Mouse (Mus musculus): ENCODE measurements around the gene Slc7a14.
A peak's percentile ranks its signal among the peaks of the same experiment; 100 is the strongest.

Slc7a14 gene

GRCm38 (mm10) chr3:31208046-31208445 lies 102.1 kb downstream of the Slc7a14 start:
- DNase-seq, result no peak

DNA sequence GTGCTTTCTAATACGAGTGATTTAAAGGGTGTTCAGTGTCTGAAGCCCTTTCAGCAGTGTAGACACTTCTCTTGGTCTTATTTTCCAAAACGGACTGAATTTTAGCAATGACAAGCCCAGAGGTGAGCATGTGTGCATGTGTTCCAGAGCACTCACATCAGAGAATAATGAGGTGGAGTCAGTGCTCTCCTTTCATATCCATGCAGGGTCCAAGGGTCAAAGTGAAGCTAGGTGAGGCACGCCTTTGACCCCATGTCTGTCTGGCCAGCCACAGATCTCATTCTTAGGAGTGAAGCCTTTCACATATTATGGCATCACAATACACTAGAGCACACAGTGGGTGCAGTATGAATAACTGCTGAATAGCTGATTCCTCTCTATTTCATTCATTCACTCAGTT lies 105.0 kb downstream of the Slc7a14 start:
- no peak for DNase-seq

- no peak for DNase-seq
Observed at GRCm38 (mm10) chr3:31203947-31204346, 106.2 kb downstream of the Slc7a14 start.

- no peak for DNase-seq
Observed at GRCm38 (mm10) chr3:31199162-31199877, 110.9 kb downstream of the Slc7a14 start.

GRCm38 (mm10) chr3:31191402-31191801 lies 118.8 kb downstream of the Slc7a14 start:
- no peak for DNase-seq

DNA sequence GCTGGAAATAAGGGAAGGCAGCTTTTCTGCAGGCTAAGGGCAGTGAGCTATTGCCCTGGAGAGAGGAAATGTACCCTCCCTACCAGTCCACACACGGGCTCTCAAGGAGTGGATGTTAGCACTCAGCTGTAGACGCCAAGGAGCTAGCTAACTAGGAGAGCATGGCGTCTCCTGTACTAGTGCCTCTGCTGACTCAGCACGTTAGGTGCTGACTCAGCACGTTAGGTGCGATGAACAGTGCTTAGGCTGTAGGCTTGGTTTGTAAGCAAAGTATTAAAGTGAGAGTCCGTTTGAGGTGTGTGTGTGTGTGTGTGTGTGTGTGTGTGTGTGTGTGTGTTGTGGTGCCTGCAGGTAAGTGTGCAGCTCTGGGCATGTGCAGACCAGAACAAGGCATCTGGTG lies 119.8 kb downstream of the Slc7a14 start:
- DNase-seq, result no peak

GRCm38 (mm10) chr3:31166365-31166871 lies 143.8 kb downstream of the Slc7a14 start:
- DNase-seq, result peak; percentile 18

GRCm38 (mm10) chr3:31165803-31166202 lies 144.4 kb downstream of the Slc7a14 start:
- no peak for DNase-seq

- no peak for DNase-seq
Observed at GRCm38 (mm10) chr3:31162860-31163259, 147.3 kb downstream of the Slc7a14 start.

DNA sequence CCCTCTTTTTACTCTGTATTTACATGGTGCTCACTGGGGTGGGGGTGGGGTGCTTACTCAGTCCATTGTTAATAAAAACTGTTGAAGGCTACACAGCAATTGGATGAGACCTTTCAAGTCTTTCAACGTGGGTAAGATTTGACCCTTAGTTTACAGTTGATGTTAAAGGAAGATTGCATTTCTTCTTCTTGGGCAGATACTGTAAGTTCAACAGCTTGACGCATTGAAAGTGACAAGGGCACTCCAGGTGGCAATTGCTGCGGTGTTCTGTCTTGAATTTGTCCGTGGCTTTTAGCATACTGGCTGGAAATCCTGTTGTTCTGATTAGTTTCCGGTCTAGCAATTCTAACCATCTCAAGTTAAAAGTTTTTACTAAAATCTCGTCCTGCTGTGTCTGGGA lies 148.8 kb downstream of the Slc7a14 start:
- no peak for DNase-seq

DNA sequence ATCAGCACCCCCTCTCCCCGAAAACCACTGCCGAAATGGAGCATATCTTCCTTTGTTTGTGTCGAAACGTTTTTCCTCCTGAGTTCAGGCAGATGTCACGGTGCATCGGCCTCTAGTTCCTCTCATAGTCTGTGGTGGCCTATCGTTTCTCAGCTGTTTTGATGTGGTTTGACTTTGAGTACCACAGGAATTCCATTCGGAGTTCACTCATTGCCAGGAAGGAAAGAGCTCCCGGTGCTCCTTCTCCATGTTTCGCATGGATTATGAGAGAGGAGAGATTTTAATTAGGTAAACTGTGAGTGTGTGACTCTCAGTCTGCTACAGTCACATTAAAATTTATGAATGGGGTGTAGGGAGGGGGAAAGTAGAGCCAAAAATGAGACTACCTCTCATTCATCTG lies 150.1 kb downstream of the Slc7a14 start:
- no peak for DNase-seq

DNA sequence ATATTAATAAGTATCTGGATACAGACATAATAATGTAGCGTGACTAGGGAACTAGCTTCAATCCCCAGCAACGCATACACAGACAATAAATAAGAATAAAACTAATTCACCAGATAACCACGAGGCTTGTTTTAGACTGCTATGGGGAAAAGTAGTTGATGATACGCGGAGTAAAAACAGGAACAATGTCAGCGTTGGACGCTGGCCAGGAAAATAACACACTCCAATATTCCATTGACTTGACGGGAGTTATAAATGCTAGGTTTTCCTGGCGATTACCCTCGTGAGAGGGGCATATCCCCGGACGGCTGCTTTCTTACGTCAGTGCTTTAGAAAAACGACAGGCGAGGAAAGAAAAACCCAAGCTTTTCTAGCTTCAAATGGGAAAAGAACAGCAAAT lies 152.4 kb downstream of the Slc7a14 start:
- DNase-seq, result peak; percentile 21

DNA sequence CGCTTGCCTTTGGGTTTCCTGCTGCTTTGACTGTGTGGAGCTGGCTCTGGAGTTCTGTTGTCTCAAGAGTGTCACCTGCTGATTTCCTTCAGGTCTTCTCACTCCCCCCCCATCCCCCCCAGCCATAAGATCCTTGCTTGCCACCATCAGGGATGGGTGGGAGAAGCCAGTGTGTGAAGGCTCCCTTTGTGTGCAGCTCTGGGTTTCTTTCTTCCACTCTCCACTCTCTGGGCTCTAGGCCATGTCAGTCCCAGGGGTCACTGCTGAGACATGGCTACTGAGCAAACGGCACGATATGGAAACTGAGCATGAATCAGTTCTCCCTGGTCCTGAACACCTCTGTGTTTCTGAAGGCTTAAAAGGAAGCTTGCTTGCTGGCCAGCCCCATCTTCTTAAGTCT lies 154.1 kb downstream of the Slc7a14 start:
- DNase-seq, result no peak
